Mouse (Mus musculus): ENCODE results near the gene Hoxa11. TPM values are rescaled to one million over a fixed set of nuclear protein-coding genes. Genes with fewer than 3 reads are reported as not detected.

Gene Hoxa11
- polyA plus RNA-seq (2021; fragmentation: Nextera tagmentation), result not detected in 2 replicates
- long read RNA-seq, experiment 1, result 0 reads
- long read RNA-seq, experiment 2, result 0 reads

DNA sequence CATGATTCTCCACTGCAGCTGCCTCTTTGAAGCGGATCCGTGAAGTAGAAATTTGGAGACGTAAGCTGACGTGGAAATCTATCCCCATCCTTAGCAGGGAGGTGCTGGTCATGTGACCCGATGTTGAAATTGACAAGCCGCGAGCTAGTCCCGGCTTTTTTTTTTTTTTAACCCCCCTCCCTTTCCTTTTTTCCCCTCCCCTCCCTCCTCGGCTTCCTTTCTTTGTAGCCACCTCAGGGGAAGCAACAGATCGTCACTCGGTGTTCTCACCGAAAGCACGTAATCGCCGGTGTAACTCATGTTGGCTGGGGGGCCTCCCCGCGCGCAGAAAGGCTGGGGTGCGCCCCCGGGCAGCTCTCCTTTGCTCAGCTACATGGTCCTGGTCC lies at the start of gene Hoxa11:
TSS of gene Hoxa11 (minus strand) at position 54 of the 386 bp plus-strand sequence.

DNA sequence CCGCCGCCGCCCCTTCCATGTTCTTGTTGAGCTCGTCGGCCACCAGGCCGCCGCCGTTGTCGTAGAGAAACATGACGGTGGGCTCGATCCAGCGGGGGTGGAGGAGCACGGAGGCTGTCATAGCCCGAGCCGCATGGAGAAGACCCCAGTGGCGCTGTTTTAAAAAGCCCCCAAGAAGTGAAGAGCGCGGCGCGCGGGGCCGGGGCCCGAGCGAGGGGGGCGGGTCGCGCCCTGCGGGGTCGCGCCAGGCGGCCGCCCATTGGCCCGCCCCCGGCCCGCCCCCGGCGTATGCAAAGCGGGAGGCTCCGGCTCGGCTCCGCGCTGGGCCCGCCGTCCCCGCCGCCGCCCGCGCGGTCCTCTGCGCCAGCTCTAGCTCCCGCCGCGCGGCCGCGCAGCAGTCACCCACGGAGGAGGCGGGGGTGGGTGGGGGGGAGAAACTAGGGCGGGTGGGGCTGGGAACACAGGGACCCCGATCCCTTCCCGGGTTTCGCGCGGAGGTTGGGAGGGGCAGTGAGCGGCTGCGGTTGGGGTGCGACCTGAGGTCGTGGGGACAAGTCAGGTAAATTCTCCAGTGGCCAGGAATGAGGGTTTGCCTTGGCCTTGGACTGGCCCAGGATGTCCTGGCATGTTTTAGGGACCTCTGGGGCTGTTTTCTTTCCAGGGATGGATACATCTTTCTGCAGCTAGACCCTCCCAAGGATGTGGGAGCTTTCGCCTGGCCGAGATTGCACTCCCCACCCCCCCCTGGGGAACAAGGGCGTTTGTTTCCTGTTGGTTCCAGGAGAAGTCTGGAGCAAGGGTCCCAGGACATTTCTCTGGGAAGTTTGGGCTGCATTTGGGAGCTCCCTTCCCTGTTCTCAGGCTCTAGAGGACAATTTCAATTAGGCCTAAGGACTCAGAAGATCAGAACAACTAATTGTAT lies 15.3 kb upstream of the Hoxa11 start, which contains the start of gene Hoxa13:
TSS of gene Hoxa13 (minus strand) at position 227 of the 922 bp plus-strand sequence.

DNA sequence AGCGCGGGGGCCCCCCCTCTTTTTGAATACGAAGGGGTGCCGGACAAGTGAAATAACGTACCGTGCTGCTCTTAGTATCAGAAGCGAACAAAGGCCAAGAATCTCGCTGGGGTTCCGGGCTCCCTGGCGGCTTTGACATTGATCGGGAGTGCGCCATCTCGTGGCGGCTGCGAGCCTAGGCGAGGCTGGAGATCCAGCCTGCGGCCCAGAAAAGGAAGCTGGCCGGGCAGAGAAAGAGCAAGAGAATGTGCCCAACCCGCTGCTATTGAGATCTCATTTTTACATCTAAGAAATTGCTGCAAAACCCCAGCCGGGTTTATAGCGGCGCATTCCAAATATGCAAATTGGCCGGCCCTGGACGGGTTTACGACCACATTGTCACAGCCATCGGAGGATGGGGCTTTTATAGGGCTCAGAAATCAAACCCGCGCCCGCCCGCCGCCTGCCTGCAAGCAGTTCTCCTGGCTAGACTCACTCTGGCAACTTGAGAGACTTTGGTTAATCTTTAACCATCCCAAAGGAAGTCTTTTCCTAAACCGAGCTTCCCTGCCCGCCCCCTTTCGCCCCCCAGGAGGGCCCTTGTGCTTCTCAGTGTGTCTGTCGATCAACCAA lies 5.1 kb downstream of the Hoxa11 start, which contains the start of gene Hoxa10:
TSS of gene Hoxa10 (minus strand) at position 466 of the 612 bp plus-strand sequence.

DNA sequence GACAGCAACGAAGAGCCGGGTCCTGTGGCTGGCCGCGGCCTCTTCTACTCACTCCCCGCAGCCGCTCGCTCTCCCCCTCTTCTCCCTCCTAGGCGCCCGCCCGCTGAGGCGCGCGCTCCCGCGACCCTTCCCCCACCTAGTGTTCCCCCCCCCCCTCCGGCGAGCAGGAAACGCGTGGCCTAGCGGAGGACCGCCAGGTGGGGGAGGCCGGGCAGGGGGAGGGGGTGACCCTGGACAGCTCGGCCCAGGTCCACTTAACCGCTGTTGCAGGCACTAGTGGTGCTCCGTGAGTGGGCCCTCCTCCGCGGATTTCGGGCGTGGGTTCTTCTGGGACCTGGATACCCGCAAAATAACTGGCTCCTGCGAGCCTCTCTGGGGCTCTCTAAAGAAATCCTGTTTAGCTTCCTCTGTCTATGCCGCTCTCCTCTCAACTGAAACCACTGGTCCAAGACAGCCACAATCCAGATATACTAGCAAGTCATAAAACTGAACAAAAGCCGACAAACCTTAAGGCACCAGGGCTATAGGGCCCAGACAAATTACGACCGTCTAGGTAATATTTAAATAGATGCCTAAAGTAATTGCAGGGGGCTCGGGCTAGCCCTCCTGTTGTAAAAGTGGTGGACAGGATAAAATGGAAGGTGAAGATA lies 15.0 kb downstream of the Hoxa11 start, which contains the start of gene Hoxa9:
TSS of gene Hoxa9 (minus strand) at position 574 of the 650 bp plus-strand sequence.

DNA sequence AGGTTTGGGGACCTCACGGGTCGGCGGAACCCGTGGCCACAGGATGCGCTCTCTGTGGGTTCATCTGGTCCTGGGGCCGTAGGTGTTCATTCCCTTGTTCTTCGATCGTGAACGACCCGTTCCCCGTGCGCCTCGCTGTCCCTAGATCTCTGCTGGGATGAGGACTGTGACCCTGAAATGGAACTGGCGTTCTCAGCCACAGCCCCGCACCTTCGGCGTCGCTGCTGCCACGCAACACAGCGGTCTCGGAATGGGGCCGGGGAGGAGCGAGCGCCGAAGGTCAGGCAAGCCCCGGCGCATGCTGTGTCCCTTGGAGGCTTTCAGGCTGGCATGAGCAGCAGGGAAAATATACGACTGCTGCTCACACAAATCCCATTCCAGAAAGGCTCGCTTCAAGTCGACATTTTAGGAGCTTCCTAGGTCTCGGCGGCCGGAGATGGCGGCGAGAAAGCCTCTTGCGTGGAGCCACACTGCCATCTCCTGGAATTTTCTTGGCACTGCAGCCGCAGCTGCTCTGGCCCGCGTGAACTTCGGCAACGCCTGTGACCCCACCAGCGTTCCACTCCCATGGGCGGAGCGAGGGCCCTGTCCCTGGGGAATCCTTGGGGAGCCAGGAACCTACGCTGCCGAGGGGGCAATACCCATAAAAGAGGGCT lies 24.1 kb downstream of the Hoxa11 start, which contains the start of gene Hoxa7:
TSS of gene Hoxa7 (minus strand) at position 518 of the 656 bp plus-strand sequence.

DNA sequence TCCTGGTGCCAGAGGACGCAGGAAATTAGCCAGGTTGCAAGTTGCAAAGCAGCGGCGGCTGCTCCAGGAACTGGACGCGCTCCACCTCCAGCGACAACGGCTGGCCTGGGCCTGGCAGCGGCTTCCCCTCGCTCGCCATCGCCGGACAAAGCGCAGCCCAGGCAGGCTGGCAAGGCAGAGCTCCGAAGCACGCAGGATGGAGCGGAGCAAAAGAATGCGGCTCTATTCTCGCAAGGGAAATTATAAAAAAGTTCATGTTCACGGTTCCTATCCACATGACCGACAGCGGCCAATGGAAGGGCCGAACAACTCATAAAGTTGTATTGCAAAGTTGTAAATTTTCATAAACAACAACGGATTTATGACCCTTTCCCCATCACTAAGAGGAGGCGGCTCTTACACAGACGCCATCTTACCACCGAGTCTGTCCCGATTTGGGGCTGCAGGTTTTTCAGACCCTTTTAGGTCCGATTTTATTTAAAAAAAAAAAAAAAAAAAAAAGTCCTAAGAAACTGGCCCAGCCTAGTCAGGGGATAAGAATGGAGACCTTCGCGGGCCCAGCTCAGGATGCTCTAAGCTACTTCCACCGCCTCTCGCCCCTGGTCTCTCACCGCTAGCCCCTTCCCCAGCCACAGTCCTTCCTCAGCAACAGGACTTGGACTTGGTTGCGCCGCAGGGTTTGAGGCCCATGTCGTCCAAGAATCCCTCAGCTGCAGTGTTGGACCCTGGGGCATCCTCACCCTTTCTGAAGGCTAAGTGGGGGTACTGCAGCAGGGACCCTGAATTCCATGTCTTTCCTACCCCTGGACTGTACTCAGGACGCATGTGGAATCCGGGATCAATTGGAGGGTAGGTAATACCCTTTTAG lies 32.3 kb downstream of the Hoxa11 start, which contains the start of the genes Hoxa3 and Gm28308:
TSS of gene Hoxa3 (minus strand) at position 218 of the 868 bp plus-strand sequence.
TSS of gene Gm28308 (minus strand) at position 221 of the 868 bp plus-strand sequence.

DNA sequence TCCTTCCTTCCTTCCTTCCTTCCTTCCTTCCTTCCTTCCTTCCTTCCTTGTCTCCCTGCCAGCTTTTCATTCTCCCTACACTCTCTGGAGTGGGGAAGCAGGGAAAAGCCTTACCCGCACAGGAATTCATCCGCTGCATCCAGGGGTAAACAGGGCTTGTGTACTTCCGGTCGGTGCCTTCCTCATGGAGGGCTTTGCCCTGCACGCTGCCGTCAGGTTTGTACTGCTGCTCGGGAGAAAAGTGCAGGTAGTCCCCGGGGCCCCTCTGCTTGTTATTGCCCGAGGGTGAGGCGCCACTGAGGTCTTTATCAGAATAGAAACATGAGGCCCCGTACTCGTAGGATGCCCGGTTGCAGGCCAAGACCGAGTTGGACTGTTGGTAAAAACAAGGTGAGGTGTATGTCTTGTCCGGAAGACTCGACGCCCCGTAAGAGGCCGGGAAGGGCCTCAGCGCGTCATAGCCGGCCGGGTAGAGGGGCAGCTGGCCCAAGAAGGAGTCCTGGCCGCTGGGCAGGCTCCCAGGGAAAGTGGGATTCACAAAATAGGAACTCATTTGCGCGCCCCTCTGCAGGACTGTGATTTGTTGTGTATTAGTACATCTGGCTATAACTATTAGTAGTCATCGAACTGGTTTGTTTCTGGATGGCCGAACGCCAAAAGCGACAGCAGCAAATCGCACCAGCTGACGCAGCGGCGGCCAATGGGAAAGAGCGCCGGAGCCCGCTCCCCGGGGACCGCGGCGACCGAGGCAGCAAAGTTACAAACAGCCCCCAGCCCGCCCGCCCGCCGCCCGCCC lies 37.3 kb downstream of the Hoxa11 start, which contains the start of gene Hoxa6:
TSS of gene Hoxa6 (minus strand) at position 651 of the 796 bp plus-strand sequence.

DNA sequence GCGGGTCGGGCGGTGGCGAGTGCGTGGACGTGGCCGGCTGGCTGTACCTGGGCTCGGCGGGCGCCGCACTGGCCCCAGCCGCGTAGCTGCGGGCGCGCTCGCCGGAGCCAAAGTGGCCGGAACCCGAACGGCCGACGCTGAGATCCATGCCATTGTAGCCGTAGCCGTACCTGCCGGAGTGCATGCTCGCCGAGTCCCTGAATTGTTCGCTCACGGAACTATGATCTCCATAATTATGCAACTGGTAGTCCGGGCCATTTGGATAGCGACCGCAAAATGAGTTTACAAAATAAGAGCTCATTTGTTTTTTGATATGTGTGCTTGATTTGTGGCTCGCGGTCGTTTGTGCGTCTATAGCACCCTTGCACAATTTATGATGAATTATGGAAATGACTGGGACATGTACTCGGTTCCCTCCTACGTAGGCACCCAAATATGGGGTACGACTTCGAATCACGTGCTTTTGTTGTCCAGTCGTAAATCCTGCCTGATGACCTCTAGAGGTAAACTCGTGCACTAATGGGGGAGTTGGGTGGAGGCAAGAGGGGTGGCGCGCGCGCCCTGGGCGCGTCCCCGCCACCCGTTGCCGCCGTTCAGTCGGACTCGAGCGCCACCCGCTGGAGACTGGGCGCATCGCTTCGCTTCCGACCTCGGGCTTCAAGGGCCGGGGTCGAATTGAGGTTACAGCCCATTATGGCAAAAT lies 41.4 kb downstream of the Hoxa11 start, which contains the start of gene Hoxa5:
TSS of gene Hoxa5 (minus strand) at position 538 of the 703 bp plus-strand sequence.

Other genes with a start within 250 kb of the Hoxa11 start
- gene Skap2, start 233.3 kb downstream of the Hoxa11 start, polyA plus RNA-seq (2021; fragmentation: Nextera tagmentation), result 11.4 and 14.0 TPM in 2 replicates
- not detected in 2 replicates for gene Hoxa1, start 87.5 kb downstream of the Hoxa11 start, polyA plus RNA-seq (2021; fragmentation: Nextera tagmentation)
- not detected in 2 replicates for gene Hoxa2, start 81.0 kb downstream of the Hoxa11 start, polyA plus RNA-seq (2021; fragmentation: Nextera tagmentation)
- not detected in 2 replicates for gene 5730596B20Rik, start 68.3 kb downstream of the Hoxa11 start, polyA plus RNA-seq (2021; fragmentation: Nextera tagmentation)
- not detected in 2 replicates for gene Hoxa4, start 54.1 kb downstream of the Hoxa11 start, polyA plus RNA-seq (2021; fragmentation: Nextera tagmentation)
- gene Hoxa5, start 41.2 kb downstream of the Hoxa11 start, polyA plus RNA-seq (2021; fragmentation: Nextera tagmentation), result not detected in 2 replicates
- not detected in 2 replicates for gene Hoxa6, start 37.1 kb downstream of the Hoxa11 start, polyA plus RNA-seq (2021; fragmentation: Nextera tagmentation)
- not detected in 2 replicates for gene Hoxa3, start 32.5 kb downstream of the Hoxa11 start, polyA plus RNA-seq (2021; fragmentation: Nextera tagmentation)
- gene Gm28308, start 32.5 kb downstream of the Hoxa11 start, polyA plus RNA-seq (2021; fragmentation: Nextera tagmentation), result not detected in 2 replicates
- gene Hoxa7, start 24.0 kb downstream of the Hoxa11 start, polyA plus RNA-seq (2021; fragmentation: Nextera tagmentation), result not detected in 2 replicates
- gene Hoxa9, start 14.7 kb downstream of the Hoxa11 start, polyA plus RNA-seq (2021; fragmentation: Nextera tagmentation), result not detected in 2 replicates
- not detected in 2 replicates for gene Hoxa10, start 5.0 kb downstream of the Hoxa11 start, polyA plus RNA-seq (2021; fragmentation: Nextera tagmentation)
- not detected in 2 replicates for gene Hoxa13, start 15.1 kb upstream of the Hoxa11 start, polyA plus RNA-seq (2021; fragmentation: Nextera tagmentation)
- not detected in 2 replicates for gene Evx1, start 67.7 kb upstream of the Hoxa11 start, polyA plus RNA-seq (2021; fragmentation: Nextera tagmentation)